Mouse (Mus musculus): ENCODE results near the gene Stk39.

GRCm38 (mm10) chr2:68304771-68305460 is 167.2 kb downstream of the Stk39 start:
- no peak for TF ChIP-seq CTCF (IDR thresholded peaks at IDR 0.05; ENCODE audit: borderline replicate concordance, control insufficient read depth, extremely low read depth, insufficient read depth, low read length, poor library complexity)
- TF ChIP-seq POLR2A (IDR thresholded peaks at IDR 0.05; ENCODE audit: control insufficient read depth, extremely low read depth, insufficient read depth, low read length, poor library complexity), result no peak

Data from thymus, adult 2 months (tissue).